Mouse (Mus musculus): Measurements from ENCODE around the gene Cspg4.

GRCm38 (mm10) chr9:56851778-56852177, 13.1 kb upstream of the Cspg4 start:
- no peak for TF ChIP-seq POLR2A (IDR thresholded peaks at IDR 0.05; ENCODE audit: extremely low read depth, insufficient read depth, low read length)
- no peak for TF ChIP-seq CTCF (IDR thresholded peaks at IDR 0.05; ENCODE audit: low read depth, low read length)
